Mouse (Mus musculus) G1E (cell line): ENCODE data around the gene 4921536K21Rik. TPM values are rescaled to one million over a fixed set of nuclear protein-coding genes. Genes with fewer than 3 reads are reported as not detected.

Experiments used
- ATAC-seq: 2 replicates; pipeline ENCODE4 v1.8.0; 2016; ENCODE audit warnings: mild to moderate bottlenecking; ENCODE audit not compliant: insufficient number of reproducible peaks, poor library complexity, low FRiP score, severe bottlenecking; ENCODE audit errors: extremely low read depth
- DNase-seq: peaks from one replicate; pipeline ENCODE4 v3.0.0; 2012; ENCODE audit warnings: low spot score
- H3K27me3 ChIP-seq: 2 replicates; pipeline ENCODE4 v1.6.1; 2012; ENCODE audit warnings: mild to moderate bottlenecking, low read length, inconsistent platforms; ENCODE audit not compliant: insufficient read depth
- H3K36me3 ChIP-seq: replicated peaks from 2 replicates; pipeline ENCODE3; 2012; ENCODE audit warnings: mild to moderate bottlenecking, inconsistent platforms
- H3K4me1 ChIP-seq: 2 replicates; pipeline ENCODE4 v1.6.1; 2012; ENCODE audit warnings: low read depth, low read length, inconsistent platforms, mixed read lengths; ENCODE audit not compliant: insufficient read depth
- H3K4me3 ChIP-seq: 2 replicates; pipeline ENCODE4 v1.5.1; 2012; ENCODE audit warnings: low read depth, mild to moderate bottlenecking, inconsistent platforms, low read length, moderate library complexity, mixed read lengths
- H3K9me3 ChIP-seq: replicated peaks from 2 replicates; pipeline ENCODE4 v1.6.1; 2012; ENCODE audit warnings: inconsistent platforms
- CTCF ChIP-seq: IDR thresholded peaks from 2 replicates; pipeline ENCODE4 v1.5.1; 2012; ENCODE audit warnings: low read depth, low read length, inconsistent platforms, mixed read lengths
- GATA1 ChIP-seq: IDR thresholded peaks from 2 replicates; pipeline ENCODE4 v1.6.1; 2012; ENCODE audit warnings: borderline replicate concordance, low read length, inconsistent platforms, mixed read lengths
- GATA2 ChIP-seq: IDR thresholded peaks from 2 replicates; pipeline ENCODE4 v1.6.1; 2012; ENCODE audit warnings: low read depth, low read length, inconsistent platforms, borderline replicate concordance
- POLR2AphosphoS5 ChIP-seq: IDR thresholded peaks from 2 replicates; pipeline ENCODE4 v1.6.1; 2012; ENCODE audit warnings: low read depth, low read length, inconsistent platforms; ENCODE audit not compliant: insufficient replicate concordance
- TAL1 ChIP-seq: conservative IDR thresholded peaks from 2 replicates; pipeline ENCODE4 v1.6.1; 2012; ENCODE audit warnings: low read depth, low read length, inconsistent platforms, mixed read lengths
- polyA plus RNA-seq: library from polyadenylated mRNA; stranded (reverse); fragments of >175 nt; gene quantifications from 2 replicates; pipeline ENCODE4 v1.2.3, GENCODE M21; 2012
- total RNA-seq, 2 experiments: library from RNA; stranded (forward) in 1 of 2; stranded (reverse) in 1 of 2; fragments of 200-1000 nt in 1 of 2; fragments of >200 nt in 1 of 2; fragmentation: Nextera tagmentation in 1 of 2; gene quantifications; 2 replicates each; pipeline ENCODE4 v1.2.3; 2014 to 2017

Gene 4921536K21Rik
- total and polyA plus RNA-seq, 3 experiments, result 0.05 TPM; not detected in 2

DNA sequence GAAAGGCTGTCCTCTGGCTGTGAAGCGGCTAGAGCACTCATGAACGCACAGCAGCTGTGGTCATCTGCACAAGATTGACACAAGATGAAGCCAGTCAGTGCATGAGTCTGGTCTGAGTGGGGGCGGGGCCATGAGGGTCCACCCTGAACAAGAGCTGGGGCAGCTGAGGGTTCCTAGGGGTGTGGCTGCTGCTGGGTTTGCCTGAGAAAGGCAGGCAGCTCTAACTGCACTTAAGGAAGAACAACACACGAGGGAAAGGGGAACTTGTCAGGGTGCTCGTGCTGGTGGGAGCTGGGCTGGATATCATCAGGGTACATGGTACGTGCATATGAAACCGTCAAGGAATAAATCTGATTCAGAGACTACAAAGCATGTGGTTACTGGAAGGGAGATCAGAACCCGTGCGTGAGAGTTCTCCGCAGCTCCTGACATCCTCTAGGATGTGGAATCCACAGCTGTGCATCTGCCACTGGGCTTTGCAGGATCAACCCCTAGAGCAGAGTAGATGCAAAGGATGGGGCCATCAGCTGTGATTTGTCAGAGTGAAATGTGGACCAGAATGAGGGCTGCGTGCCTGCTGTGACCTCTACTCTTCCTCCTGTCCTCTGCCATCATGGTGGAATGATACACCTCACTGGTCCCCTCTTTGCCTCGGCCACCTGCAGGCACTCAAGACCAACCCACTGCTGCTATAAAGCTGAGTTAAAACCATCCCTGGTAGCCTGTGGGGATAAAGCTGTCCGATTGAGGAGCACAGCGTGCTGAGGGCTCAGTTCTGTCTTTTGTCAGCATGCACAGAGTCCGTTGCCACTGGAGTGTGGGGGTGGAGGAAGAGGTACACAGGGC, 45.2 kb downstream of the 4921536K21Rik start:
- H3K36me3 ChIP-seq, result no peaks in the 10 kb centered on the region
- DNase-seq (no peak), ATAC-seq (no peak)
- H3K4me1 ChIP-seq, result no peaks in the 10 kb centered on the region
- no peaks in the 10 kb centered on the region for H3K9me3 ChIP-seq
- no peak for TF ChIP-seq GATA2
- TF ChIP-seq CTCF, result no peak
- TF ChIP-seq GATA1, result no peak
- H3K27me3 ChIP-seq, result no peaks in the 10 kb centered on the region; the same call in 1 of the 2 replicates
- no peak overlapping the region for H3K4me3 ChIP-seq

- TF ChIP-seq GATA1 (no peak), CTCF (no peak), TAL1 (no peak), POLR2AphosphoS5 (no peak), GATA2 (no peak)
- Histone ChIP-seq H3K9me3 (no peaks in the 10 kb centered on the region), H3K27me3 (no peaks in the 10 kb centered on the region; the same call in 1 of the 2 replicates), H3K4me1 (no peaks in the 10 kb centered on the region), H3K4me3 (no peak overlapping the region), H3K36me3 (no peaks in the 10 kb centered on the region)
- DNase-seq, result no peak
- no peak for ATAC-seq
These were observed 48.5 kb downstream of the 4921536K21Rik start for GRCm38 (mm10) chr11:3846351-3846750.

GRCm38 (mm10) chr11:3843943-3844734, 50.8 kb downstream of the 4921536K21Rik start:
- no peaks in the 10 kb centered on the region for H3K9me3 ChIP-seq
- H3K27me3 ChIP-seq, result no peaks in the 10 kb centered on the region; the same call in 1 of the 2 replicates
- no peaks in the 10 kb centered on the region for H3K4me1 ChIP-seq
- ATAC-seq (no peak), DNase-seq (no peak)
- H3K4me3 ChIP-seq, result no peak overlapping the region
- TF ChIP-seq POLR2AphosphoS5, result no peak
- no peak for TF ChIP-seq CTCF
- no peak for TF ChIP-seq GATA1
- TF ChIP-seq GATA2, result no peak
- TF ChIP-seq TAL1, result no peak
- H3K36me3 ChIP-seq, result no peaks in the 10 kb centered on the region

Other genes with a start within 250 kb of the 4921536K21Rik start
- gene Morc2a, start 245.9 kb downstream of the 4921536K21Rik start, total RNA-seq (2014; fragmentation: Nextera tagmentation), result 18.5 and 24.0 TPM in 2 replicates
- 13.3 and 13.8 TPM in 2 replicates for gene Morc2a, start 245.9 kb downstream of the 4921536K21Rik start, total RNA-seq (2017)
- gene Morc2a, start 245.9 kb downstream of the 4921536K21Rik start, polyA plus RNA-seq, result 2.7 and 3.1 TPM in 2 replicates
- not detected in 2 replicates for gene Osbp2, start 31.2 kb downstream of the 4921536K21Rik start, total RNA-seq (2014; fragmentation: Nextera tagmentation)
- gene Osbp2, start 31.2 kb downstream of the 4921536K21Rik start, total RNA-seq (2017), result 0.12 and 0.22 TPM in 2 replicates
- not detected in 2 replicates for gene Osbp2, start 31.2 kb downstream of the 4921536K21Rik start, polyA plus RNA-seq
- not detected in 2 replicates for gene Dusp18, start 142 bp upstream of the 4921536K21Rik start, total RNA-seq (2014; fragmentation: Nextera tagmentation)
- 0.11 and 0.12 TPM in 2 replicates for gene Dusp18, start 142 bp upstream of the 4921536K21Rik start, total RNA-seq (2017)
- not detected in 2 replicates for gene Dusp18, start 142 bp upstream of the 4921536K21Rik start, polyA plus RNA-seq
- not detected in 2 replicates for gene Slc35e4, start 19.6 kb upstream of the 4921536K21Rik start, total RNA-seq (2014; fragmentation: Nextera tagmentation)
- gene Slc35e4, start 19.6 kb upstream of the 4921536K21Rik start, total RNA-seq (2017), result 0.05 TPM in 1 of 2 replicates, not detected in the other
- gene Slc35e4, start 19.6 kb upstream of the 4921536K21Rik start, polyA plus RNA-seq, result not detected in 2 replicates
- gene Tcn2, start 37.1 kb upstream of the 4921536K21Rik start, total RNA-seq (2014; fragmentation: Nextera tagmentation), result 5.4 and 7.1 TPM in 2 replicates
- 9.2 and 10.3 TPM in 2 replicates for gene Tcn2, start 37.1 kb upstream of the 4921536K21Rik start, total RNA-seq (2017)
- 0.22 and 0.36 TPM in 2 replicates for gene Tcn2, start 37.1 kb upstream of the 4921536K21Rik start, polyA plus RNA-seq
- 127 and 141 TPM in 2 replicates for gene Pes1, start 68.9 kb upstream of the 4921536K21Rik start, total RNA-seq (2014; fragmentation: Nextera tagmentation)
- 166 and 213 TPM in 2 replicates for gene Pes1, start 68.9 kb upstream of the 4921536K21Rik start, total RNA-seq (2017)
- gene Pes1, start 68.9 kb upstream of the 4921536K21Rik start, polyA plus RNA-seq, result 36.3 and 73.0 TPM in 2 replicates
- gene 4930556J24Rik, start 81.7 kb upstream of the 4921536K21Rik start, total RNA-seq (2014; fragmentation: Nextera tagmentation), result not detected in 2 replicates
- gene 4930556J24Rik, start 81.7 kb upstream of the 4921536K21Rik start, total RNA-seq (2017), result 0.12 and 0.16 TPM in 2 replicates
- not detected in 2 replicates for gene 4930556J24Rik, start 81.7 kb upstream of the 4921536K21Rik start, polyA plus RNA-seq
- not detected in 2 replicates for gene Gal3st1, start 88.5 kb upstream of the 4921536K21Rik start, total RNA-seq (2014; fragmentation: Nextera tagmentation)
- not detected in 2 replicates for gene Gal3st1, start 88.5 kb upstream of the 4921536K21Rik start, total RNA-seq (2017)
- not detected in 2 replicates for gene Gal3st1, start 88.5 kb upstream of the 4921536K21Rik start, polyA plus RNA-seq
- gene Sec14l4, start 136.4 kb upstream of the 4921536K21Rik start, total RNA-seq (2014; fragmentation: Nextera tagmentation), result not detected in 2 replicates
- 0.06 and 0.11 TPM in 2 replicates for gene Sec14l4, start 136.4 kb upstream of the 4921536K21Rik start, total RNA-seq (2017)
- gene Sec14l4, start 136.4 kb upstream of the 4921536K21Rik start, polyA plus RNA-seq, result not detected in 2 replicates
- not detected in 2 replicates for gene Sec14l3, start 169.7 kb upstream of the 4921536K21Rik start, total RNA-seq (2014; fragmentation: Nextera tagmentation)
- 0.11 TPM in 1 of 2 replicates, not detected in the other for gene Sec14l3, start 169.7 kb upstream of the 4921536K21Rik start, total RNA-seq (2017)
- not detected in 2 replicates for gene Sec14l3, start 169.7 kb upstream of the 4921536K21Rik start, polyA plus RNA-seq
- 5.4 and 6.5 TPM in 2 replicates for gene Mtfp1, start 200.3 kb upstream of the 4921536K21Rik start, total RNA-seq (2014; fragmentation: Nextera tagmentation)
- gene Mtfp1, start 200.3 kb upstream of the 4921536K21Rik start, total RNA-seq (2017), result 10.5 and 12.7 TPM in 2 replicates
- 12.3 and 14.2 TPM in 2 replicates for gene Mtfp1, start 200.3 kb upstream of the 4921536K21Rik start, polyA plus RNA-seq
- 13.7 and 13.8 TPM in 2 replicates for gene Sec14l2, start 228.3 kb upstream of the 4921536K21Rik start, total RNA-seq (2014; fragmentation: Nextera tagmentation)
- gene Sec14l2, start 228.3 kb upstream of the 4921536K21Rik start, total RNA-seq (2017), result 4.6 and 6.6 TPM in 2 replicates
- gene Sec14l2, start 228.3 kb upstream of the 4921536K21Rik start, polyA plus RNA-seq, result 3.3 and 3.5 TPM in 2 replicates
- gene Rnf215, start 240.1 kb upstream of the 4921536K21Rik start, total RNA-seq (2014; fragmentation: Nextera tagmentation), result 2.8 and 4.0 TPM in 2 replicates
- gene Rnf215, start 240.1 kb upstream of the 4921536K21Rik start, total RNA-seq (2017), result 10.5 and 12.9 TPM in 2 replicates
- 4.5 and 5.1 TPM in 2 replicates for gene Rnf215, start 240.1 kb upstream of the 4921536K21Rik start, polyA plus RNA-seq